Mouse (Mus musculus) small intestine, adult 2 months (tissue): Measurements from ENCODE around the gene Plekhg2.

Source experiments
- CTCF ChIP-seq: fragments of 200-500 bp; IDR thresholded peaks from 2 replicates; pipeline ENCODE4 v1.5.1; 2012; ENCODE audit warnings: low read depth, mild to moderate bottlenecking, control low read depth, inconsistent platforms, low read length, moderate library complexity, mixed read lengths; ENCODE audit not compliant: insufficient replicate concordance, insufficient read length; ENCODE audit errors: extremely low read depth
- POLR2A ChIP-seq: fragments of 200-500 bp; IDR thresholded peaks from 2 replicates; pipeline ENCODE4 v1.6.1; 2012; ENCODE audit warnings: low read depth, mild to moderate bottlenecking, control low read depth, inconsistent platforms, low read length, moderate library complexity

DNA sequence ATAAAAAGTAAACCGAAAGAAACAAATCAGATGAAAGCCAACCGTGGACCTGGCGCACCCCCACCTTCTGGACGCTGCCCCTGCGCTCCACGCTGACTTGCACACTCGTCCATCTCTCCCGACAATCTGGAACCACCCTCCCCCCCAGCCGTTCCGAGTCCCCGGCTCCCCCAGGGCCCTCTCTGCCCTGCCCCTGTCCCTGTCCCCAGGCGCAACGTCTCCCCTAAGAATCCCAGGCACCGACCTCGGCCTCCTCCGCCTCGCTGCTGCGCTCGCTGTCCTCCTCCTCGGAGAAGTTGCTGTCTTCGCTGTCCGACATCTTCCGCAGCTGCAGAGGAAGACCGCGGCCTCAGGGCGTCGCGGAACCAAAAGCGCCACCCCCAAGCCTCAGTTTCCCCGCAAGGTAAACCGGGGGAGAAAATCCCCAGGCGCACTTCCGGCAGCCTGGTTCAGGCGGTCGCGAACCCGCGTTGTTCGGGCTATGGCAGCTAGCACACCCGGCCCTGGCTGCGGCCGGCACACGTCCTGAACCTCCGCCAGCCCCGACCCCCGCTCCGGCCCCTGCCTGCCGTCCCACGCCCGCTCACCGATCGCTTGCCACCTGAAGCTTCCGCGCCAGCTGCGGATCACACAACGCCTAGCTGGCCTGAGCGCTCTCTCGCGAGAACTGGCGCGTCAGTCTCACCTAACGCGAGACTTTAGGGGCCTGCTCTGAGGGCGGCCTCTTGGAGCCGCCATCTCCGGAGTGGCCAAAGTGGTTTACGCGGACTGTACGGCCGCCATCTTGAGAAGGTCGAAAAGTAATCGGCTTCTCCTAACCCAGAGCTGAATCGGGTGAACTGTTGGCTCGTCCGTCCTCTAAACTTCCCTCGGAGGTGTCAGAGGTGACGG, 34.0 kb downstream of the Plekhg2 start, which contains the start of gene Supt5:
- TF ChIP-seq CTCF = no peak
- peak; percentile 77 for TF ChIP-seq POLR2A
